32 mouse cellular contexts compared by ENCODE assay signal in the genomic region with DNA sequence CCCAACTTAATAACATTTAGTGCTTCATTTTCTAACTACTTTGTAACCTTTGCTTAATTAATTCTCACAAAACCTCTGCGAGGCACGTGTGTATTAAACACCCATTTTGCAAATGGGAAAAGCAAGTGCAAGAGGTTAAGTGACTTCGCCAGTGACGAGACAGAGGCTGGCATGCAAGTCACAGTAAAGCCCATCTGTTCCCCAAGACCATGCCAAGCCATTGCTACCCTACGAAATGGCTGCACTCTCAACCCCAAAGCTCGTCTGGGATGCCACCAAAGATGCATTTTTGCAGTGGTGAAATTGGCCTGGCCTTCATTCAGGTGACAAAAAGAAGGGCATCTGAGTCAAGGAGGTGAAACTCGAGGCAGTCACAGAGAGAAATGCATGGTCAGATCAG.
"Had no signal": no experiment of that assay in that cellular context is flagged by ENCODE, and none has a peak within 500 bp of the region (broad histone marks: within the 10 kb centered on the region; RNA-seq: fewer than 3 reads in every experiment).

No protein-coding gene starts in this region.

- H3K36me3 ChIP-seq: limb, embryonic 10.5 days; limb, embryonic 12.5 days; limb, embryonic 13.5 days; limb, embryonic 15.5 days; liver, embryonic 12.5 days; liver, embryonic 13.5 days; liver, embryonic 15.5 days; lung, embryonic 15.5 days; midbrain, embryonic 10.5 days; midbrain, embryonic 12.5 days; midbrain, embryonic 13.5 days; midbrain, embryonic 15.5 days; neural tube, embryonic 12.5 days; neural tube, embryonic 13.5 days had no signal

- ATAC-seq: liver, embryonic 12.5 days; liver, postnatal 0 days; lung, postnatal 0 days; midbrain, embryonic 13.5 days; midbrain, embryonic 15.5 days; midbrain, embryonic 16.5 days had no signal

- H3K4me2 ChIP-seq: limb, embryonic 12.5 days; limb, embryonic 13.5 days; limb, embryonic 15.5 days; liver, embryonic 11.5 days; liver, embryonic 12.5 days; liver, embryonic 13.5 days; liver, embryonic 15.5 days; lung, embryonic 14.5 days; lung, embryonic 15.5 days; midbrain, embryonic 11.5 days; midbrain, embryonic 12.5 days; midbrain, embryonic 13.5 days; midbrain, embryonic 15.5 days; neural tube, embryonic 12.5 days; neural tube, embryonic 13.5 days had no signal

- H3K27me3 ChIP-seq: limb, embryonic 12.5 days; limb, embryonic 13.5 days; limb, embryonic 15.5 days; liver, embryonic 12.5 days; liver, embryonic 13.5 days; liver, embryonic 15.5 days; lung, embryonic 15.5 days; megakaryocyte, embryonic 14.5 days; midbrain, embryonic 12.5 days; midbrain, embryonic 13.5 days; midbrain, embryonic 15.5 days; neural tube, embryonic 12.5 days; neural tube, embryonic 13.5 days had no signal

- H3K4me1 ChIP-seq: limb, embryonic 10.5 days; limb, embryonic 12.5 days; limb, embryonic 13.5 days; limb, embryonic 15.5 days; liver, embryonic 12.5 days; liver, embryonic 13.5 days; liver, embryonic 15.5 days; lung, embryonic 15.5 days; megakaryocyte, embryonic 14.5 days; midbrain, embryonic 10.5 days; midbrain, embryonic 12.5 days; midbrain, embryonic 13.5 days; midbrain, embryonic 15.5 days; neural tube, embryonic 12.5 days; neural tube, embryonic 13.5 days had no signal

- H3K4me3 ChIP-seq: limb, embryonic 10.5 days; limb, embryonic 12.5 days; limb, embryonic 13.5 days; limb, embryonic 15.5 days; liver, embryonic 12.5 days; liver, embryonic 13.5 days; liver, embryonic 15.5 days; lung, embryonic 15.5 days; megakaryocyte, embryonic 14.5 days; midbrain, embryonic 10.5 days; midbrain, embryonic 12.5 days; midbrain, embryonic 13.5 days; midbrain, embryonic 15.5 days; myocyte; neural tube, embryonic 12.5 days; neural tube, embryonic 13.5 days had no signal

- H3K9ac ChIP-seq: limb, embryonic 12.5 days; limb, embryonic 13.5 days; limb, embryonic 15.5 days; liver, embryonic 12.5 days; liver, embryonic 13.5 days; liver, embryonic 14.5 days; liver, embryonic 15.5 days; liver, postnatal 0 days; lung, embryonic 14.5 days; lung, embryonic 15.5 days; midbrain, embryonic 12.5 days; midbrain, embryonic 13.5 days; midbrain, embryonic 15.5 days; neural tube, embryonic 12.5 days; neural tube, embryonic 13.5 days had no signal

- H3K9me3 ChIP-seq: limb, embryonic 10.5 days; limb, embryonic 12.5 days; limb, embryonic 13.5 days; limb, embryonic 15.5 days; liver, embryonic 15.5 days; lung, embryonic 15.5 days; midbrain, embryonic 10.5 days; midbrain, embryonic 12.5 days; midbrain, embryonic 13.5 days; midbrain, embryonic 15.5 days; neural tube, embryonic 12.5 days; neural tube, embryonic 13.5 days had no signal

- DNase-seq: liver; liver, embryonic 13.5 days; liver, postnatal 0 days; lung, adult 18-20 months; lung, adult 2 months; lung, embryonic 14.5 days; lung, postnatal 10 days; lung, postnatal 14 days; lung, postnatal 36 days; lung, postnatal 4 days; midbrain, embryonic 14.5 days had no signal

- H3K27ac ChIP-seq: limb, embryonic 10.5 days; limb, embryonic 12.5 days; limb, embryonic 13.5 days; limb, embryonic 15.5 days; liver, embryonic 12.5 days; liver, embryonic 13.5 days; liver, embryonic 14.5 days; liver, embryonic 15.5 days; lung, embryonic 15.5 days; macrophage; midbrain, embryonic 10.5 days; midbrain, embryonic 12.5 days; midbrain, embryonic 13.5 days; midbrain, embryonic 15.5 days; neural tube, embryonic 12.5 days; neural tube, embryonic 13.5 days had no signal
